Mouse (Mus musculus) CH12.LX (cell line): ENCODE measurements around the gene Cd86. TPM values are rescaled to one million over a fixed set of nuclear protein-coding genes. Genes with fewer than 3 reads are reported as not detected.
A peak's percentile ranks its signal among the peaks of the same experiment; 100 is the strongest.

ENCODE experiments used
- DNase-seq: peaks from one replicate; pipeline ENCODE4 v3.0.0-alpha.2; 2013; ENCODE audit errors: extremely low read depth
- H3K27ac ChIP-seq: 2 replicates; pipeline ENCODE4 v1.5.1; 2012; ENCODE audit warnings: low read depth, mild to moderate bottlenecking, control low read depth, moderate library complexity; ENCODE audit not compliant: insufficient read depth
- H3K27me3 ChIP-seq: replicated peaks from 2 replicates; pipeline ENCODE3; 2012; ENCODE audit warnings: inconsistent platforms
- H3K36me3 ChIP-seq, 2 experiments: replicated peaks in 1 of 2; 2 replicates each; pipeline versions ENCODE3 to v1.6.1; 2012; ENCODE audit warnings: inconsistent platforms in 1 of 2, low read length in 1 of 2, mild to moderate bottlenecking in 1 of 2, mixed read lengths in 1 of 2, moderate library complexity in 1 of 2; ENCODE audit not compliant: control insufficient read depth in 1 of 2, insufficient read depth in 1 of 2
- H3K4me1 ChIP-seq, 2 experiments: 2 replicates each; pipeline ENCODE4 v1.6.1; 2012; ENCODE audit warnings: inconsistent platforms in 1 of 2, moderate library complexity in 1 of 2; ENCODE audit not compliant: insufficient read depth in 2 of 2, control insufficient read depth in 1 of 2
- H3K4me2 ChIP-seq: 2 replicates; pipeline ENCODE4 v1.6.1; 2012; ENCODE audit warnings: low read depth, mild to moderate bottlenecking, control low read depth; ENCODE audit not compliant: poor library complexity, insufficient read depth, severe bottlenecking
- H3K4me3 ChIP-seq, 3 experiments: fragments of 150-350 bp in 1 of 3; sonication (generic) in 1 of 3; replicated peaks in 1 of 3; 2 replicates each; pipeline versions ENCODE3 to v1.5.1; 2011 to 2012; ENCODE audit warnings: low read depth in 2 of 3, low read length in 2 of 3, mild to moderate bottlenecking in 2 of 3, moderate library complexity in 2 of 3, control low read depth in 1 of 3, improper control_type of control experiment in 1 of 3, inconsistent platforms in 1 of 3, mixed read lengths in 1 of 3; ENCODE audit not compliant: poor library complexity in 1 of 3
- H3K79me2 ChIP-seq: replicated peaks from 2 replicates; pipeline ENCODE4 v1.6.1; 2012; ENCODE audit warnings: mild to moderate bottlenecking, moderate library complexity; ENCODE audit not compliant: control insufficient read depth, poor library complexity, insufficient read depth, severe bottlenecking; ENCODE audit errors: extremely low read depth
- H3K9ac ChIP-seq: 2 replicates; pipeline ENCODE4 v1.6.1; 2012; ENCODE audit warnings: low read depth, mild to moderate bottlenecking, control low read depth, moderate library complexity; ENCODE audit not compliant: insufficient read depth
- H3K9me3 ChIP-seq: replicated peaks from 2 replicates; pipeline ENCODE3; 2012; ENCODE audit warnings: low read length, inconsistent platforms, mixed read lengths
- CHD2 ChIP-seq: IDR thresholded peaks from 2 replicates; pipeline ENCODE4 v1.6.1; 2011; ENCODE audit warnings: low read length, improper control_type of control experiment
- ELF1 ChIP-seq: IDR thresholded peaks from 2 replicates; pipeline ENCODE4 v1.6.1; 2014; ENCODE audit warnings: low read depth, mild to moderate bottlenecking, inconsistent platforms, low read length, improper control_type of control experiment
- EP300 ChIP-seq: IDR thresholded peaks from 2 replicates; pipeline ENCODE4 v1.6.1; 2011; ENCODE audit warnings: low read length, improper control_type of control experiment
- GABPA ChIP-seq: IDR thresholded peaks from 2 replicates; pipeline ENCODE4 v1.6.1; 2012; ENCODE audit warnings: low read depth, low read length, improper control_type of control experiment, inconsistent platforms; ENCODE audit not compliant: insufficient replicate concordance
- IRF4 ChIP-seq: IDR thresholded peaks from 2 replicates; pipeline ENCODE4 v1.6.1; 2014; ENCODE audit warnings: low read depth, mild to moderate bottlenecking, inconsistent platforms, low read length, improper control_type of control experiment
- MAFK ChIP-seq: IDR thresholded peaks from 2 replicates; pipeline ENCODE4 v1.6.1; 2011; ENCODE audit warnings: low read length, improper control_type of control experiment; ENCODE audit not compliant: insufficient replicate concordance
- MAX ChIP-seq: IDR thresholded peaks from 2 replicates; pipeline ENCODE4 v1.6.1; 2011; ENCODE audit warnings: low read length, improper control_type of control experiment
- MEF2A ChIP-seq: IDR thresholded peaks from 2 replicates; pipeline ENCODE4 v1.6.1; 2014; ENCODE audit warnings: low read depth, mild to moderate bottlenecking, inconsistent platforms, low read length, improper control_type of control experiment, borderline replicate concordance
- POLR2A ChIP-seq: IDR thresholded peaks from 2 replicates; pipeline ENCODE4 v1.6.1; 2011; ENCODE audit warnings: low read depth, mild to moderate bottlenecking, improper control_type of control experiment, low read length
- POLR2AphosphoS2 ChIP-seq: IDR thresholded peaks from 2 replicates; pipeline ENCODE4 v1.6.1; 2011; ENCODE audit warnings: low read depth, low read length, improper control_type of control experiment
- RAD21 ChIP-seq: IDR thresholded peaks from 2 replicates; pipeline ENCODE4 v1.6.1; 2011; ENCODE audit warnings: low read depth, mild to moderate bottlenecking, low read length, improper control_type of control experiment, moderate library complexity
- TBP ChIP-seq: conservative IDR thresholded peaks from 2 replicates; pipeline ENCODE4 v1.6.1; 2011; ENCODE audit warnings: low read depth, low read length, improper control_type of control experiment
- TCF12 ChIP-seq: IDR thresholded peaks from 2 replicates; pipeline ENCODE4 v1.6.1; 2014; ENCODE audit warnings: low read depth, mild to moderate bottlenecking, inconsistent platforms, low read length, improper control_type of control experiment
- USF1 ChIP-seq: IDR thresholded peaks from 2 replicates; pipeline ENCODE4 v1.6.1; 2014; ENCODE audit warnings: low read depth, mild to moderate bottlenecking, inconsistent platforms, low read length, improper control_type of control experiment
- ZC3H11A ChIP-seq: IDR thresholded peaks from 2 replicates; pipeline ENCODE4 v1.6.1; 2012; ENCODE audit warnings: low read depth, mild to moderate bottlenecking, inconsistent platforms, low read length, improper control_type of control experiment
- ZKSCAN1 ChIP-seq: IDR thresholded peaks from 2 replicates; pipeline ENCODE4 v1.6.1; 2012; ENCODE audit warnings: low read depth, inconsistent platforms, low read length, improper control_type of control experiment, borderline replicate concordance
- ZNF384 ChIP-seq: IDR thresholded peaks from 2 replicates; pipeline ENCODE4 v1.6.1; 2012; ENCODE audit warnings: low read depth, low read length, improper control_type of control experiment, inconsistent platforms
- dilution Hi-C: fragments of 300-500 bp; cut with MboI; formaldehyde crosslinking; loops from 2 replicates; pipeline ENCODE4 v1.14.3; 2020; ENCODE audit warnings: low sequenced_read_pairs; ENCODE audit not compliant: extremely low pct_unique_long_range_greater_than_20kb, extremely low pct_ligation_motif_present
- in situ Hi-C: fragments of 300-500 bp; cut with MboI; formaldehyde crosslinking; loops from 3 replicates; pipeline ENCODE4 v1.14.3; 2019; ENCODE audit warnings: low sequenced_read_pairs, low pct_ligation_motif_present, low pct_unique_long_range_greater_than_20kb, mixed read lengths
- polyA plus RNA-seq: library from polyadenylated mRNA; unstranded; fragments of >175 nt; gene quantifications from 2 replicates; pipeline ENCODE4 v1.2.1, GENCODE M21; 2012; ENCODE audit warnings: low read depth; ENCODE audit not compliant: insufficient read length
- total RNA-seq, 2 experiments: library from RNA; depleted of rRNA; stranded (reverse); fragments of 300-350 nt in 1 of 2; fragments of >200 nt in 1 of 2; gene quantifications; 2 replicates each; pipeline ENCODE4 v1.2.3; 2012 to 2014

Gene Cd86
- total and polyA plus RNA-seq, 3 experiments: 102 to 191 (median 113) TPM

DNA sequence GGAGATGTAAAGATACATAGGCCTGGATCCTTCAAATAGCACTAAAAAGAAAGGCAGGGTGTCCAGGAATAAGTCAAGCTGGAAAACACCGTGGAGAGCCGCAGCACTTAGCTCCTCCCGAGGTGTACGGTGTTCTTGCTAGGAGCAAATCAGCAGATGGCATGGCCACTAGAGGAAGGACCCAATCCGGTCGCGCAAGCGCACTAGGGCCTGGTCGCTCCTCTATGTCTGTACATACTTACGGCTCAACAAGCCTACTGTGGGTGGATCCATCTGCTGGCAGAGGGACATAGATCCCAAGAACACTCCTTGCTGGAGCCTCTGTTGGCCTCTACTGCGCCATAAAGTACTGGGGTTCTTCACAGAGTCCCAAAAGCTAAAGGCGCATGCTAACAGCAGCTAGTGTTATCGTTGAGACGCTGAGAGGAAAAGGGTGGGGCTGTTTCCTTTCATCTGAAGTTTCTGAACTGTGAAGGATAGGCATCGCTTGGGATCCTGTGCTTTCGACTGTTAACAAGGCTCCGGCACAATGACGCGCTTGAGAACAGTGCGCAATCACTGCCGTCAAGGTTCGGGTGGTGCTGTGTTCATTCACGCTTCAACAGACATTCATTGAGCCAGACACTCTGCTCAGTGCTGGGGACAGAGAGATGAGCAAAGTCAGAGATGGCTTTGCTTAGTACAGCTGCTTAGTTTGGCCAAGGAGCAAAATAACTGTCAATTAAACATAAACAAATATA, 30.7 kb downstream of the Cd86 start (continued):
- TF ChIP-seq RAD21: no peak
- no peak for TF ChIP-seq GABPA
- TF ChIP-seq USF1: no peak
- no peak for TF ChIP-seq MAX
- no peak for TF ChIP-seq MEF2A
- no peak; the same call in 1 of the 2 replicates for TF ChIP-seq POLR2A
- TF ChIP-seq CHD2: no peak
- TF ChIP-seq TBP: no peak
- TF ChIP-seq IRF4: 0 out of 2 replicates have a peak, but pooled peaks have one; percentile 11
- no peak for TF ChIP-seq POLR2AphosphoS2
- TF ChIP-seq ELF1: no peak

DNA sequence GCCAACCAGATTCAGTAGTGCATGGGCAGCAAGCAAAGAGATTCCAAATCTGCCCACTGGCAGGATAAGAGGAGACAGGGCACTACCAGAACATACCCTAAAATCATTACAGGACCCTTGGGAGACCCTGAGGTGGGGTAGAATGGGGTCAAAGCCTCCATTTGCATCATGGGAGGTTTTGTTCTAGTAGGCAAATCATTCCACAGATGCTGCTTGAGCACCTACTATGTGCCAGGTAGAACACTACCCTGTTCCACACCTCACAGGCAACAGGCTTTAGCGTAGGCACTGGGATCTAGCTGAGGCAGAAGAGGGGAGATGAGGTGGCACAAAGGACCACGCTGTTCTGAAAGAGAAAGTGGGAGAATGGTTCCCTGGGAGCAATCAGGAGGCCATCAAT, 31.5 kb downstream of the Cd86 start:
- dilution Hi-C loops: no loop called here

DNA sequence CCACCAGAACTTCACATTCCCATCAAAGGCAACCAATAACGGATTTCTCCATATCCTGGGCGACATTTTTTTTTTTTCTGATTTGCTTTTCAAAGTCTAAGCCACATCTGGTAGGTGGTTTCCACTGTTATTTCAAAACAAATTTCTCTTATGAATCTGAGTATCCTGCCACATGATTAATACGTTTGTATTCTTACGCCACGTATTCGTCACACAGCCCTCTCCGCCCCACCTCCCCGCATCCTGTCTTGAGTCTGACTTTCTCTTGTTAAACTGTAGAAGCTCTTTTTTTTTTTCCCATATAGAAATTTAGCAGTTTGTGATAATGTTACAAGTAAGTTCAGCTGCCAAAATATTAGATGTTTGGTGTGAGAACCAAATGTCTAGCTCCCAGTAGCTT, 33.7 kb downstream of the Cd86 start:
- Histone ChIP-seq H3K4me3 (no peak overlapping the region), H3K4me1 (peaks cover 49 to 96% of the 10 kb centered on the region in 2 experiments), H3K9me3 (no peaks in the 10 kb centered on the region), H3K27me3 (no peaks in the 10 kb centered on the region), H3K79me2 (peaks cover 42% of the 10 kb centered on the region), H3K36me3 (peaks cover 11 to 39% of the 10 kb centered on the region in 2 experiments), H3K9ac (peak overlapping the region; percentile 60), H3K4me2 (peak overlapping the region; percentile 73), H3K27ac (peak overlapping the region; percentile 24; the same call in 1 of the 2 replicates)
- TF ChIP-seq ZNF384 (peak; percentile 68), ZC3H11A (no peak), TCF12 (0 out of 2 replicates have a peak, but pooled peaks have one; percentile 30), EP300 (0 out of 2 replicates have a peak, but pooled peaks have one; percentile 23)
- in situ Hi-C loops (loop anchor here (10.0 kb wide), 1 partner anchor 183 kb away; no protein-coding TSS in a partner anchor), dilution Hi-C loops (no loop called here)
- no peak for DNase-seq

More for the DNA sequence above, 31.5 kb downstream of the Cd86 start:
- H3K4me3 ChIP-seq: peak overlapping the region; percentile 28 to 62 (median 34)
- in situ Hi-C loops: loop anchor here (10.0 kb wide), 1 partner anchor 180 kb away; no protein-coding TSS in a partner anchor
- no peak for TF ChIP-seq MAFK
- TF ChIP-seq MAX: no peak
- peak; percentile 95 for TF ChIP-seq ZKSCAN1
- no peak for TF ChIP-seq ZC3H11A
- peaks cover 58% of the 10 kb centered on the region for H3K79me2 ChIP-seq
- H3K4me2 ChIP-seq: peak overlapping the region; percentile 73
- no peaks in the 10 kb centered on the region for H3K27me3 ChIP-seq
- peaks cover 39 to 91% of the 10 kb centered on the region in 2 experiments for H3K4me1 ChIP-seq
- H3K36me3 ChIP-seq: peaks cover 4 to 33% of the 10 kb centered on the region in 2 experiments
- H3K27ac ChIP-seq: peak overlapping the region; percentile 55
- no peak for DNase-seq
- peak overlapping the region; percentile 41 for H3K9ac ChIP-seq
- H3K9me3 ChIP-seq: peaks cover 3% of the 10 kb centered on the region
